Mouse (Mus musculus) G1E-ER4 (cell line): ENCODE results near the gene Clns1a. TPM values are rescaled to one million over a fixed set of nuclear protein-coding genes. Genes with fewer than 3 reads are reported as not detected.

Source experiments
- GATA1 ChIP-seq: IDR thresholded peaks from one replicate; pipeline ENCODE4 v1.8.0; 2012; ENCODE audit warnings: low read length, inconsistent platforms
- polyA plus RNA-seq: library from polyadenylated mRNA; stranded (reverse); fragments of >175 nt; gene quantifications from 2 replicates; pipeline ENCODE4 v1.2.3, GENCODE M21; 2012

Clns1a gene
- polyA plus RNA-seq, 1 experiment, result 71.6 TPM

- TF ChIP-seq GATA1, result no peak
Observed at GRCm38 (mm10) chr7:97722278-97722918, 26.0 kb downstream of the Clns1a start.

GRCm38 (mm10) chr7:97723646-97724538, 27.5 kb downstream of the Clns1a start:
- no peak for TF ChIP-seq GATA1

DNA sequence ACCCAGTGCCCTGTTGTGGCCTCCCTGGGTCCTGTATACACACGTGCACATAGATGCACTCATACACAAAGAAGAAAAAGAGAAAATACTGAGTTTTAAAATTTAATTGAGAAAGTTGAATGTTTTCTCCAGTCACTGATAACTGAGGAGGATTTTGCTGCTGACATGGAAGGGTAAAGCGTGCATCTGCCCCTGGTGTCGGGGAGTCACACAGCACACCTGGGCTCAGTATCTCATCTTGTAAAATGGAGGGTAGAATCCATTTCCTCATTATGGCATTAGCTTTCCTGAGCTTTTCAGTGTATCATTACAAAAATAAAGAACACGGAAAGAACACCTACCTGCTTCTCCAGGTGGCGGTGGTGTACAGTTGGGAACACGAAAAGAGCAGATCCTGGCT, 29.0 kb downstream of the Clns1a start:
- TF ChIP-seq GATA1, result no peak

GRCm38 (mm10) chr7:97726080-97726479, 29.6 kb downstream of the Clns1a start:
- no peak for TF ChIP-seq GATA1

- no peak for TF ChIP-seq GATA1
Observed at GRCm38 (mm10) chr7:97726778-97727177, 30.3 kb downstream of the Clns1a start.

- no peak for TF ChIP-seq GATA1
Observed at GRCm38 (mm10) chr7:97728666-97729614, 32.5 kb downstream of the Clns1a start.

GRCm38 (mm10) chr7:97730427-97730826, 34.0 kb downstream of the Clns1a start:
- TF ChIP-seq GATA1, result no peak

GRCm38 (mm10) chr7:97733606-97734005, 37.2 kb downstream of the Clns1a start:
- TF ChIP-seq GATA1, result peak; percentile 47

- TF ChIP-seq GATA1, result no peak
Observed at GRCm38 (mm10) chr7:97735021-97735420, 38.6 kb downstream of the Clns1a start.

- no peak for TF ChIP-seq GATA1
Observed at GRCm38 (mm10) chr7:97735886-97736420, 39.5 kb downstream of the Clns1a start.

GRCm38 (mm10) chr7:97737256-97737637, 40.8 kb downstream of the Clns1a start:
- TF ChIP-seq GATA1, result no peak

DNA sequence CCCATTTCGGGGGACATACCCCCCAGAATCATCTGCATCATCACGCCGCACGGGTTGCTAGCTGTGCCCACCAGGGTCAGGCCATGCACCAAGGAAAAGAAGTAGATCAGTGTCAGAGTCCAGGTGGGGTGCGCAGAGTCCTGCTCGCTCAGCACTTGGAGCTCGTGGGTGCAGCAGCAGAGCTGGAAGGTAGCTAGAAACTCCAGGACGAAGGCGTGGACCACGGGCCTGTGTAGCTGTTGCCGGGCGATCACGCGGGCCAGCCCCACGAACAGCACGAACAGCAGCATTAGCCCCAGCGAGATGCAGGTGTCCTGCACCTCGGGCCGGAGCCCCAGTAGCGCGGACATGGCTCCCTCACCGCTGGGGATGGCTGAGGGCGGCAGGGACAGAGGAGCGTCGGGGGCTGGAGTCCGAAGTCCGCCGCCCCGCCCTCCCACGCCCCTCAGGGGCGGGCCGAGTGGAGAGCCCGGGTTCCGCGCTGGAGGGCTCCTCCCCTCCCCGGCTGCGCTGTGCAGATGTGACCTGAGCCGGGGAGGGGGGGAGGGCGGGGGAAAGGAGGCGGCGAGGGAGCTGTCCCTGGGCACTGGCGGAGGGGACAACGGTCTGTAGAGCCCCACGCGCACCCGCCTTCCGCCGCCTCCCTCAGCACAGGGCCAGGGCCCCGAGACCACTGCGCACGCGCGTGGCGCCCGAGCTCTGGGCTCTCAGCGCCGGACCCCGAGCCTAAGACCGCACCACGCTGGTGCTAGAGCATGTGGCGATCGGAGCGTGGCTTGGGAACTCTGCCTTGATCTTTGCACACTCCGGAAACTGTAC, 41.4 kb downstream of the Clns1a start, which contains the start of gene Aqp11:
TSS of gene Aqp11 (minus strand) at position 652 of the 819 bp plus-strand sequence.
- TF ChIP-seq GATA1, result no peak

DNA sequence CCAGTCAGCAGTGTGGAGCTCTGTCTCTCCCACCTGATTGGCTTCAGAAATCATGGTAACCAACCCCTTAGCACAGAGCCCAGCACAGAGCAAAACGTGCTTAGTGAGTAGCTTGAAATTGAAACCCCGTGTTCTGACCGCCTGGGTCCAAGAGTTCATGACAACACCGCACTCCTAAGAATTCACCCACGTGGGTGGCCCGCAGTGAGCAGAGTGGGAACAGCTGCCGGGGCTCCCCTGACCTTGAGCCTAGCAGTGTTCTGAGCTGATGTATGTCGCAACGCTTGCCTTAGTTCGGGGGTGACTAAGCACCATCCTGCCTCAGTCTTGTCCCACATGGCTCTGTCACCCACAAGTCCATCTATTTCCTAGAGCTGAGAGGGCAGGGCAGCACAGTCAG, 44.5 kb downstream of the Clns1a start:
- no peak for TF ChIP-seq GATA1

DNA sequence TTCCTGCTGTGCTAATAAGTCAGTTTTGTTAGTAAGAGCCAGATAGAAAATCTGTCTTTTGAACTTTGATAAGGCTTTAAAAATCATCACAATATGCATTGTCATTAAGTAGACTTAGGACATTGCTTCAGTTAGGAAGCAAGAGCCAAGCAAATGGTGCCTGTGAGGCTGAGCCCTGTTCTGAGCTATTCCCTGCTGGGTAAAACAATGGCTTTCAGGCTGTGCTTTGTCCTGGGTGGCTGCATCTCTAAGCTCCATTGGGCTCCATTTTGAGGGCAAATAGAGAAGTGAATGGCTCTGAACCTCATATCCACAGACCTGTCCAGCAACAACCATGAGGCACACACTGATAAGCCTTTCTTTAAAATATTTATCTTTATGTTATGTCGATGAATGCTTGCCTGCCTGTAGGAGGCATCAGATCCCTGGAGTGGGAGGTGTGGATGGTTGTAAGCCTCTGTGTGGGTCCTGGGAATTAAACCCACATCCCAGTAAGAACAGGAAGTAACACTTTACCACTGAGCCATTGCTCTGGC, 45.4 kb downstream of the Clns1a start:
- no peak for TF ChIP-seq GATA1
